Mouse (Mus musculus) kidney, adult 9 months (tissue): ENCODE measurements around the gene Cmya5.
"Not testable (repeated sequence)": the region's sequence is repeated elsewhere in the genome, so short reads cannot be mapped to it uniquely, and the experiment has no call there.

Source experiments
- DNase-seq: peaks from one replicate; pipeline ENCODE4 v3.0.0; 2022

The Cmya5 gene

GRCm38 (mm10) chr13:93102340-93103090, 42.0 kb downstream of the Cmya5 start:
- DNase-seq, result no peak

GRCm38 (mm10) chr13:93098596-93098995, 45.9 kb downstream of the Cmya5 start:
- no peak for DNase-seq

- peak; percentile 5 for DNase-seq
Observed at GRCm38 (mm10) chr13:93096643-93097042, 47.9 kb downstream of the Cmya5 start.

GRCm38 (mm10) chr13:93095097-93095791, 49.3 kb downstream of the Cmya5 start:
- no peak for DNase-seq

- DNase-seq, result peak; percentile 18
Observed at GRCm38 (mm10) chr13:93094204-93094935, 50.2 kb downstream of the Cmya5 start.

GRCm38 (mm10) chr13:93093697-93094096, 50.8 kb downstream of the Cmya5 start:
- DNase-seq, result no peak

- DNase-seq, result no peak
Observed at GRCm38 (mm10) chr13:93092916-93093429, 51.6 kb downstream of the Cmya5 start.

GRCm38 (mm10) chr13:93091866-93092455, 52.6 kb downstream of the Cmya5 start:
- DNase-seq, result no peak

- DNase-seq, result no peak
Observed at GRCm38 (mm10) chr13:93091176-93091575, 53.3 kb downstream of the Cmya5 start.

GRCm38 (mm10) chr13:93089481-93089880, 55.0 kb downstream of the Cmya5 start:
- DNase-seq, result no peak

GRCm38 (mm10) chr13:93085711-93086110, 58.8 kb downstream of the Cmya5 start:
- DNase-seq, result no peak

- not testable (repeated sequence) for DNase-seq
Observed at GRCm38 (mm10) chr13:93082324-93082723, 62.2 kb downstream of the Cmya5 start.

- no peak for DNase-seq
Observed at GRCm38 (mm10) chr13:93080859-93081258, 63.7 kb downstream of the Cmya5 start.

GRCm38 (mm10) chr13:93074147-93074641, 70.3 kb downstream of the Cmya5 start:
- no peak for DNase-seq

GRCm38 (mm10) chr13:93073595-93073994, 70.9 kb downstream of the Cmya5 start:
- DNase-seq, result no peak

- no peak for DNase-seq
Observed at GRCm38 (mm10) chr13:93072871-93073411, 71.6 kb downstream of the Cmya5 start.

- DNase-seq, result no peak
Observed at GRCm38 (mm10) chr13:93070406-93070805, 74.1 kb downstream of the Cmya5 start.

- DNase-seq, result no peak
Observed at GRCm38 (mm10) chr13:93069481-93069880, 75.0 kb downstream of the Cmya5 start.

GRCm38 (mm10) chr13:93068353-93068752, 76.2 kb downstream of the Cmya5 start:
- no peak for DNase-seq

GRCm38 (mm10) chr13:93062860-93063636, 81.5 kb downstream of the Cmya5 start:
- peak; percentile 12 for DNase-seq

GRCm38 (mm10) chr13:93061311-93061710, 83.2 kb downstream of the Cmya5 start:
- DNase-seq, result no peak

GRCm38 (mm10) chr13:93060437-93060836, 84.1 kb downstream of the Cmya5 start:
- DNase-seq, result no peak
